Mouse (Mus musculus) G1E (cell line): Measurements from ENCODE around the gene Ccsap.

ENCODE experiments used
- CTCF ChIP-seq: IDR thresholded peaks from 2 replicates; pipeline ENCODE4 v1.5.1; 2012; ENCODE audit warnings: low read depth, low read length, inconsistent platforms, mixed read lengths
- GATA1 ChIP-seq: IDR thresholded peaks from 2 replicates; pipeline ENCODE4 v1.6.1; 2012; ENCODE audit warnings: borderline replicate concordance, low read length, inconsistent platforms, mixed read lengths

- TF ChIP-seq CTCF (no peak), GATA1 (no peak)
Observed at GRCm38 (mm10) chr8:123846509-123846908, 13.5 kb downstream of the Ccsap start.
